Mouse (Mus musculus): Measurements from ENCODE around the gene Tns1.

Gene Tns1

DNA sequence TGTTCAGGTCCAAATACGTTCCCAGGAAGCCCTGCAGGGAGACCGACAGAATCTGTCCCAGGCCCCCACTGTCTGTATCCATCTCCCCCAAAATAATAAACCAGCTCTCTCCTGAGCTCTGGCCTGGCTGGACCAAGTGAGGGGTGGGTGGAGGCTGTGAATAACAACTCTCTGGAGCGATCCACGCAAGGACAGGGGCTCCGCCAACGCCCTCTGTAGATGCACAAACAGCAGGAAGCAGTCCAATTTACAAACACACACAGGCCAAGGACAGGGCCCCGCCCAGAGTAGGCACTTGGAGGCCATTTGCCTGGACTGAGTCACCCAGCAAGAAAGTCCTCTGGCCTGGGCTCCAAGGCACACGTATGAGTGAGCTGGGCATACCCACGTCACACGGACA lies 32.0 kb downstream of the Tns1 start:
- intact Hi-C loops (cut with DNase I), result no loop called here

DNA sequence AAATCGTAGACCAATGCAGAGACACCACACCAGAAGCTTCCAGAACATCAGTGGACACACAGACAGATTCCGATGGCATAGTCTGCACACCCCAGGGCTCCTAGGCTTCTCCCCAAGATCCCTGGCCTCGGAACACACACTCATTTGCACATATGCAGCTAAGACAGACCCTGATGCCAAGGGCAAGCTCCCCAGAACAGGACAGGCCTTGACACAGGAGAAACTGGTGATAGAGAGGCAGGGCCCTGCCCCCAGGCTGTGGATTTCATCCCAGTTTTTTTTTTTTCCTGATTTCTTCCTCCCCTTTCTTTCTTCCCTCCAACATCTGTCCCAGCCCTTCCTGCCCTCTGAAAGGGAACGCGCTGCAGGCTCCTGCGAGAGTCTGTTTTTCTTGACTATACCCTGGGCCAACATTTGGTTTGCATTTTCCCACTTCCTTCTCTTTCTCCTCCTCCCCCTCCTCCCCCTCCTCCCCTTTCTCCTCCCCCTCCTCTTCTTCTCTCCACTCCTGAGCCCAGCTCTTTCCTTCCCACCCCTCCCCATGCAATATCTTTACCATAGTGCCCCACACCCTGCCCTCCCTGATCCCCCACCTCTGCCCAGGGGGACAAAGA lies 32.5 kb downstream of the Tns1 start:
- intact Hi-C loops (cut with DNase I), result no loop called here

GRCm38 (mm10) chr1:74091138-74091537 lies 33.1 kb downstream of the Tns1 start:
- intact Hi-C loops (cut with DNase I), result no loop called here

- intact Hi-C loops (cut with DNase I), result no loop called here
Observed at GRCm38 (mm10) chr1:74090329-74090728, 33.9 kb downstream of the Tns1 start.

- intact Hi-C loops (cut with DNase I), result loop anchor here (5.0 kb wide), 1 partner anchor 34 kb away; the partner anchor contains the start of gene Tns1
Observed at GRCm38 (mm10) chr1:74088569-74088968, 35.7 kb downstream of the Tns1 start.

DNA sequence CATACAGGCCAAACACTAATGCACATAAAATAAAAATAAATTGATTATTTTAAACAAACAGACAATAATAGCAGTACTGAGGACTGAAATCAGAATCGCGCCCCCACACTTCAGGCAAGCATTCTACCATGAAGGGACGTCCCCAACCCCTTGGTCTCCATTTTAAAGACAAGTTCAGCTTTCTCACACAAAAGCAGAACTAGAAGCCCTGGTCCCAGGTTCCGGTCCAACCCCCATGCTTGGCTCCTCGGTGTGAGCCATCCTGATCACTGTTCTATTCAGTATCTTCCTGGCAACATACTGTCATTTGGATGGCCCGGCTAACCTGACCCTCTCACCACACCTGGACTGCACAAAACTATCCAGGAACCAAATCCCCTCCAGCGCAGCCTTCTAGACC lies 38.7 kb downstream of the Tns1 start:
- intact Hi-C loops (cut with DNase I), result loop anchor here (5.0 kb wide), 1 partner anchor 37 kb away; the partner anchor contains the start of gene Tns1

DNA sequence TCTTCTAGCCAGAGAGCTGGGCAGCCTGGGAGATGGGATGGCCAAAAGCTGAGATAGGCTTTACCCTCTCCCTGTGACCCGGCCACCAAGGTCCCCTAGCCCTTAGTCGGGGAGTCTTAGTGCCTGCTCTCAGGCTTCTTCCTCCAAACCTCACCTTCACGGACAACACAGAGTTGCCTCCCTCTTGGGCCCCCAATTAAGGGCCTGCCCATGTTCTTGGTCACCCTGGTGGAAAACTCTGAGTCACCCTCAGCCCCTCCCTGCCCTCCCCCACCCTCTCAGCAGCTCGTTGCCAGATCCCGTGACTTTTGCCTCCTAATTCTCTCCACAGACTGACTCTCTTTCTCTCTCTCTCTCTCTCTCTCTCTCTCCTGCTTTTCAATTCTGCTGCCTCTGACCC lies 39.5 kb downstream of the Tns1 start:
- intact Hi-C loops (cut with DNase I), result loop anchor here (5.0 kb wide), 1 partner anchor 38 kb away; the partner anchor contains the start of gene Tns1

- intact Hi-C loops (cut with DNase I), result no loop called here
Observed at GRCm38 (mm10) chr1:74084065-74084705, 40.1 kb downstream of the Tns1 start.

DNA sequence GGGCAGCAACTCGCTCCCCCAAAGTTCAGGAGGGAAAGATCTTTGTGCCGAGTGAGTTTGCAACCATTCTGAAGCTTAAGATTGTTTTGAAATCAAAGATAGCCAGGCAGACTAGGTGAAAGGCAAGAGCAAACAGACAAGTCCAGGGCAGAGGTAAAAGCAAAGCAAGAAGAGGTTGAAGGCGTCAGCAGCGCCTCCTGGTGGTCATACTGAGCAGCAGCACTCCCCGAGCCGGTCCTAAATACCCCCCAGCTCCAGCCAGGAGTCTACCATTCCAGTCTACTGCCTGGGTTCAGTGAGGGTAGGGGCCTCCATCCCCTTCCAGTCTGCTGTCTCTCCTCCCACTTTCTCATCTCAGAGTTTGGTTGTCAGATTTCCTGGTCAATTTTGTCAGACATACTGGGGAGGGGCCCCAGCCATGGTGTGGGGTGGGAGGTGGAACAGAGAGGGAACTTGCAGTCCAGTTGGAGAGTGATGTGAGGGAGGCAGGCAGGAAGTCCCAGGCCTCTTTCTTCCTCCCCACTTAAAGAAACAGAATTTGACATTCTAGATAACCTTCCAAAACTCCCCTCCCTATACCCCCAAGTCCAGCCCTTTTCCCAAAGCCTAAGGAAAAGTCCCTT lies 41.3 kb downstream of the Tns1 start:
- intact Hi-C loops (cut with DNase I), result loop anchor here (2.0 kb wide), 1 partner anchor 180 kb away; no protein-coding TSS in a partner anchor

DNA sequence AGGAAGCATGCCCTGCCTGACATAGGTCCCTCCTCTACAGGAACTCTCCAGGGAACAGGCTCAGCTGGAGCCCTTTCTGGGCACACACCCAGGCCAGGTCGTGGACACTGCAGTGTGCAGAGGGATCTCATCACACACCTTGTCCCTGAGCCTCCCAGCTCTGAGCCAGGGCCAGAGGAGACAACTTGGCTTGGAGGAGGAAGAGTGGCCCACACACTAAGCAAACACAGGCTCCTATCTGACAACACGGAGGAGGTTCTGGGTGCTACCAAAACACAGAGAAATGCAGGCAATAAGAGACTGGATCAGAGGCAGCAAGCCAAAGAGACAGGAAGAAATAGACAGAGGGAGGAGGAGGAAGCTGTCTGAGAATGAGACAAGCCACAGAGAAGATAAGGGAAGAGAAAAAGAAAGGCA lies 42.7 kb downstream of the Tns1 start:
- intact Hi-C loops (cut with DNase I), result no loop called here

DNA sequence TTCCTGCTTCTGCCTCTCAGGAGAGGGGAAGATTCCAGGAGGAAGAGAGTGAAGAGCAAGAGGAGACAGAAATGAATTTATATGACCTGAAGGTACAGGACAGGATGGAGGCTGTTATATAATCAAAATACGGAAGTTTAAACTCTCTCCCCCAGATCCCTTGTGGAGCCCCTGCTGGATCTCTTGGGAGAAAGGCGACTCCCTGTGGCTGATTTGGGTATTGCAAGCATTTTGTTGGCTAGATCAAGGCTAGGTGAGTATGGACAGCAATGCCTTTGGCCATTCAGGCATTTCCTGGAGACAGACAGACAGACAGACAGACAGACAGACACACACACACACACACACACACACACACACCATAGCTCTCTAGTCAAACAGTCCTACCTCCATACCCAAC lies 46.9 kb downstream of the Tns1 start:
- intact Hi-C loops (cut with DNase I), result loop anchor here (5.0 kb wide), 2 partner anchors 40 to 85 kb away; no protein-coding TSS in a partner anchor

DNA sequence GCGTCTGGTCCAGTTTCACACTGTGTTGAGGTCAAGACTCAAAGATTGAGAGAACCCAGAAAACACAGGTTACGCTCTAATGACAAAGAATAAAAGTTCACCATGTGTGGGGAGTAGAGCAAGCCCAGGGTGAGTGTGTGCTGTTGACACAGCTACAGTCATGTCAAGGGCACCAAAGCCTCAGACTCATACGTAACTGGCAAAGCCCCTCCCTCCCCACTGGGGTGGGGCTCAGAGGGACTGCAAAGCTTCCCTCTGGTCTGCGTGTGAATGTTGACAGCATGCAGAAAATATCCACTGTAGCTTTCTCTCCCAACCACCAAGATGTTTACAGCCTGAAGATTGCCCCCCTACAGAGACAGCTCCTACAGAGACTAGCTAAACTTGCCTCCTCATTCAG lies 48.0 kb downstream of the Tns1 start:
- intact Hi-C loops (cut with DNase I), result loop anchor here (5.0 kb wide), 2 partner anchors 39 to 84 kb away; no protein-coding TSS in a partner anchor

GRCm38 (mm10) chr1:74074693-74075485 lies 49.4 kb downstream of the Tns1 start:
- intact Hi-C loops (cut with DNase I), result loop anchor here (5.0 kb wide), 2 partner anchors 38 to 83 kb away; no protein-coding TSS in a partner anchor

DNA sequence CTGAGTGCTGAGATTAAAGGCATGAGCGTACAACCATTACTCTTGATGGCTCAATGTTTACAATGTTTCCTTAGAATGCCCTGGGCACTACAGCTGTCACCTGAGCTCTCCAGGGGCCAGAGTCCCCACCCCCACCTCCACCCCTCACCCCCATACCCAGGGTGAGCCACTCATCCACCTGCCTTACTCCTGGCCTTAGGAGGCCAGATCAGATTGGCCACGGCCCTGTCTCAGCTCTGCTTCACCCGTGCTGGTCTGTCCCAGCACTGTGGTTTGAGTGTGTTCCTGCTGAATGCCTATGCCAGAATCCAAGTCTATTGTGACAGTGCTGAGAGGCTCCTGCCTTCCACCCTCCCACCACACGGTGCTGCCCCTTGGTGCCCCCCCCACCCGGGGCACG lies 50.5 kb downstream of the Tns1 start:
- intact Hi-C loops (cut with DNase I), result no loop called here

GRCm38 (mm10) chr1:74070745-74071144 lies 53.5 kb downstream of the Tns1 start:
- intact Hi-C loops (cut with DNase I), result no loop called here

DNA sequence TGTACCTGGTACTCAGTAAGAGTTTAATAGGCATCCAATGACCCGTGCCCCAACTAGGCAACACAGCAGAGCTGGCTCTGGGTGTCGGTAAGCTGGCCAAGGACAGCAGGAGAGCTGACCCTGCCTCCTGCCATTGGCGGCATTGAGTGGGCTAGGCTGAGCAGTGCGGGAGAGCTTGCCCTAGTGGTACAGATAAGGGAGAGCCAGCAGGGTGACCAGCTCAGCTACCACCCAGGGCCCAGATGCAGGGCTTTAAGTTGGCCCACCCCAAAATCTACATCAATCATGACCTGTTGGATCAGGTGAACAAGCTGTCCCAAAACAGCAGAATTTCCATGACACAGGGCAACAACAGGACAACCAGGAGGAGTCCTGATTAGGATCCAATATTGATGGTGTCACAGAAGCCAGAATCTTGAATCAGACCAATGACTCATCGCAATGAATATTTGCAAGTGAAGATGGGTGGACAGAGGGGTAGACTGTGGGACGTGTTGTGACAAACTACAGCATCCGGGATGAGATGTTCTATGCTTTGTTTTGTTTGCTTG lies 54.2 kb downstream of the Tns1 start:
- intact Hi-C loops (cut with DNase I), result no loop called here

GRCm38 (mm10) chr1:74069085-74069835 lies 55.0 kb downstream of the Tns1 start:
- intact Hi-C loops (cut with DNase I), result no loop called here

DNA sequence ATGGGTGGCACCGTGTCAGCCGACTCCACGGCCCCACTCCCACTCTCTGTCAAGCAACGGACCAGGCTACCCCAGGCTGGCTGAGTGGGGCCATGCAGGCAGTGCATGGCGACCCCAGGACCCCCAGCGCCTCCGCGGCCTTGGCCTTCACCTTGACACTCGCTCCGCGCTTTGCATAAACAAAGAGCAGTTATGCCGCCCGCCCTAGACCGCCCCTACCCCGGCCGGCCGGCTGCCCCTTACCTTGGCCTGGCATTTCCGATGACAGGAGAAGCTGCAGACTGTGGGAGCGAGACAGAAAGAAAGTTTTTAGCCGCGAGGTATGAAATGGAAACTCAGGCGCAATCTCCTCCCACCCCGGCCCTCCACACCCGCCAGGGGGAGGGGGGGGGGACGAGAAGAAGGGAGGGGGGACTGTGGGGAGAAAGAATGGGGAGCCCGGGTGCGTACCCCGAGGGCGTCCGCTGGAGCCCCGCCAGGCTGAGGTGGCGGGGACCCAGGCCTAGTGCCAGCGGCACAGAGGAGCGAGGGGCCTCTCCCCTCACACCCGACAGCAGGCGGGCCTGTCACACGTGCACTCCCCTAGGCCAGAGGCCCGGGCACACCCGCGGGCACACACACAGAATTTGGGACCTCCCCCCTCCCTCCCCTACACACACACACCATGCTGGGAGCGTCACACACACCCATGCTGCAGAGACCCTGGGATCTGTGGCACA lies 55.7 kb downstream of the Tns1 start:
- intact Hi-C loops (cut with DNase I), result no loop called here

DNA sequence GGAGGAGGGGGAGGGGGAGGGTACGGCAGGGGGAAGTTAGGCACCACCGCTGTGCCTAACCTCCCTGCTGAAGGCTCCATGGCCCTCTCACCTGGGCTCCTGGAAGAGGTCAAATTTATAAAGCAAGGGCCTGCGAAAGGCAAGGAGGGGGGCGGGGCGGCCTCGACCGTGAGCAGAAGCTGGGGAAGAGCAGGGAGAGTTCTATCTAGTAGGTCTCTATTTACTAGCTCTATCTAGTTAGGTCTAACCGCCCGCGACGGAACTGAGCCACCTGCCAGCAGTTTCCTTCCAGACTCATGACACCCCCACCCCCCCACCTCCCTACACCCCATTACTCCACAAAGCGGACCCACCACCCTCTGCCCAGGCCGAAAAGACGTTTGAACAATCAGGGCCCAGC lies 56.4 kb downstream of the Tns1 start:
- intact Hi-C loops (cut with DNase I), result no loop called here

GRCm38 (mm10) chr1:74066576-74066975 lies 57.7 kb downstream of the Tns1 start:
- intact Hi-C loops (cut with DNase I), result no loop called here
